Mouse (Mus musculus) layer of hippocampus, adult 2 months (tissue): ENCODE data around the gene Pdia5. TPM values are rescaled to one million over a fixed set of nuclear protein-coding genes. Genes with fewer than 3 reads are reported as not detected.

Source experiments
- DNase-seq, 2 experiments: peaks; one replicate each; pipeline ENCODE4 v3.0.0; 2022; ENCODE audit warnings: low spot score in 2 of 2
- H3K27ac ChIP-seq: fragments of 200-600 bp; 2 replicates; pipeline ENCODE4 v1.8.1; 2022
- H3K4me3 ChIP-seq: fragments of 200-600 bp; 2 replicates; pipeline ENCODE4 v1.8.1; 2022; ENCODE audit warnings: mild to moderate bottlenecking
- CTCF ChIP-seq: fragments of 200-600 bp; conservative IDR thresholded peaks from 2 replicates; pipeline ENCODE4 v1.8.1; 2022; ENCODE audit warnings: antibody characterized with exemption, mild to moderate bottlenecking, moderate library complexity
- total RNA-seq, 2 experiments: library from RNA; stranded (reverse); gene quantifications; 2 replicates each; pipeline ENCODE4 v1.2.3; 2021

The Pdia5 gene
- total RNA-seq, 2 experiments from 2014 or later: 3.0 to 3.8 TPM

- TF ChIP-seq CTCF: no peak
- Histone ChIP-seq H3K4me3 (no peak overlapping the region), H3K27ac (no peak overlapping the region)
- DNase-seq: no peak
Observed at GRCm38 (mm10) chr16:35471841-35472568, 18.7 kb downstream of the Pdia5 start.

GRCm38 (mm10) chr16:35470983-35471382 lies 19.7 kb downstream of the Pdia5 start:
- no peak for TF ChIP-seq CTCF
- H3K27ac ChIP-seq: no peak overlapping the region
- H3K4me3 ChIP-seq: no peak overlapping the region
- DNase-seq: no peak

- DNase-seq: no peak
- Histone ChIP-seq H3K27ac (no peak overlapping the region), H3K4me3 (no peak overlapping the region)
- no peak for TF ChIP-seq CTCF
Observed at GRCm38 (mm10) chr16:35470096-35470495, 20.6 kb downstream of the Pdia5 start.

GRCm38 (mm10) chr16:35469016-35469415 lies 21.7 kb downstream of the Pdia5 start:
- TF ChIP-seq CTCF: no peak
- Histone ChIP-seq H3K27ac (no peak overlapping the region), H3K4me3 (no peak overlapping the region)
- no peak for DNase-seq

- TF ChIP-seq CTCF: no peak
- no peak overlapping the region for H3K27ac ChIP-seq
- H3K4me3 ChIP-seq: no peak overlapping the region
- no peak for DNase-seq
Observed at GRCm38 (mm10) chr16:35467044-35467443, 23.6 kb downstream of the Pdia5 start.

- no peak for TF ChIP-seq CTCF
- no peak for DNase-seq
- H3K4me3 ChIP-seq: no peak overlapping the region
- no peak overlapping the region for H3K27ac ChIP-seq
Observed at GRCm38 (mm10) chr16:35465808-35466351, 24.8 kb downstream of the Pdia5 start.

GRCm38 (mm10) chr16:35464686-35465308 lies 25.9 kb downstream of the Pdia5 start:
- no peak overlapping the region for H3K27ac ChIP-seq
- DNase-seq: no peak
- TF ChIP-seq CTCF: no peak
- H3K4me3 ChIP-seq: no peak overlapping the region

- Histone ChIP-seq H3K4me3 (no peak overlapping the region), H3K27ac (no peak overlapping the region)
- DNase-seq: no peak
- no peak for TF ChIP-seq CTCF
Observed at GRCm38 (mm10) chr16:35463708-35464107, 27.0 kb downstream of the Pdia5 start.

GRCm38 (mm10) chr16:35462955-35463354 lies 27.7 kb downstream of the Pdia5 start:
- TF ChIP-seq CTCF: no peak
- DNase-seq: no peak
- Histone ChIP-seq H3K4me3 (no peak overlapping the region), H3K27ac (no peak overlapping the region)

- Histone ChIP-seq H3K4me3 (no peak overlapping the region), H3K27ac (no peak overlapping the region)
- DNase-seq: no peak
- TF ChIP-seq CTCF: no peak
Observed at GRCm38 (mm10) chr16:35459584-35459983, 31.1 kb downstream of the Pdia5 start.

- DNase-seq: no peak
- Histone ChIP-seq H3K27ac (no peak overlapping the region), H3K4me3 (no peak overlapping the region)
- TF ChIP-seq CTCF: no peak
Observed at GRCm38 (mm10) chr16:35458297-35458696, 32.4 kb downstream of the Pdia5 start.

- no peak for DNase-seq
- Histone ChIP-seq H3K27ac (no peak overlapping the region), H3K4me3 (no peak overlapping the region)
- TF ChIP-seq CTCF: no peak
Observed at GRCm38 (mm10) chr16:35457488-35457887, 33.2 kb downstream of the Pdia5 start.

GRCm38 (mm10) chr16:35457011-35457419 lies 33.7 kb downstream of the Pdia5 start:
- no peak for TF ChIP-seq CTCF
- DNase-seq: peak; percentile 54 to 69
- Histone ChIP-seq H3K27ac (no peak overlapping the region), H3K4me3 (no peak overlapping the region)

- no peak for TF ChIP-seq CTCF
- no peak overlapping the region for H3K27ac ChIP-seq
- DNase-seq: no peak
- no peak overlapping the region for H3K4me3 ChIP-seq
Observed at GRCm38 (mm10) chr16:35456305-35456704, 34.4 kb downstream of the Pdia5 start.
